Mouse (Mus musculus) heart, embryonic 11.5 days (tissue): ENCODE data around the gene Fut8. TPM values are rescaled to one million over a fixed set of nuclear protein-coding genes. Genes with fewer than 3 reads are reported as not detected.

ENCODE experiments used
- ATAC-seq: fragments of 200-750 bp; cut with Nextera tagmentation; replicated peaks from 2 replicates; pipeline ENCODE4 v1.8.0; 2017; ENCODE audit warnings: moderate library complexity; ENCODE audit not compliant: insufficient number of reproducible peaks, low FRiP score, low TSS enrichment
- H3K27ac ChIP-seq: fragments of 300-500 bp; sonication (generic); 2 replicates; pipeline ENCODE4 v1.5.1; 2014; ENCODE audit warnings: mild to moderate bottlenecking, low read depth, low read length
- H3K27me3 ChIP-seq: fragments of 300-500 bp; sonication (generic); 2 replicates; pipeline ENCODE4 v1.6.1; 2014; ENCODE audit warnings: mild to moderate bottlenecking, low read length, mixed read lengths; ENCODE audit not compliant: control insufficient read depth, insufficient read depth
- H3K36me3 ChIP-seq: fragments of 300-500 bp; sonication (generic); 2 replicates; pipeline ENCODE4 v1.6.1; 2014; ENCODE audit warnings: mild to moderate bottlenecking, low read length, moderate library complexity, mixed read lengths; ENCODE audit not compliant: control insufficient read depth, insufficient read depth
- H3K4me1 ChIP-seq: fragments of 300-500 bp; sonication (generic); 2 replicates; pipeline ENCODE4 v1.6.1; 2014; ENCODE audit warnings: low read length; ENCODE audit not compliant: control insufficient read depth, insufficient read depth
- H3K4me2 ChIP-seq: fragments of 300-500 bp; sonication (generic); 2 replicates; pipeline ENCODE4 v1.6.1; 2014; ENCODE audit warnings: mild to moderate bottlenecking, moderate library complexity
- H3K4me3 ChIP-seq: fragments of 300-500 bp; sonication (generic); 2 replicates; pipeline ENCODE4 v1.5.1; 2014; ENCODE audit warnings: low read depth, low read length
- H3K9ac ChIP-seq: fragments of 300-500 bp; sonication (generic); 2 replicates; pipeline ENCODE4 v1.6.1; 2014; ENCODE audit warnings: mild to moderate bottlenecking, low read depth, low read length, moderate library complexity
- H3K9me3 ChIP-seq: fragments of 300-500 bp; sonication (generic); replicated peaks from 2 replicates; pipeline ENCODE4 v1.6.1; 2016; ENCODE audit warnings: low read length; ENCODE audit not compliant: control insufficient read depth
- WGBS: fragments of 180-500 bp; shearing (Covaris S2); extraction: QIAGEN DNeasy Blood & Tissue Kit; methylation state at CpG from one replicate; pipeline ENCODE4 v1.1.7; 2014; ENCODE audit not compliant: insufficient replicate concordance; 5-methylcytosine and 5-hydroxymethylcytosine counted together
- polyA plus RNA-seq: library from polyadenylated mRNA; unstranded; fragments of >200 nt; fragmentation: Nextera tagmentation; extraction: Ambion mirVana; gene quantifications from 2 replicates; pipeline ENCODE4 v1.2.1, GENCODE M21; 2014

The Fut8 gene
- polyA plus RNA-seq, 1 experiment from 2014 or later = 17.1 TPM

DNA sequence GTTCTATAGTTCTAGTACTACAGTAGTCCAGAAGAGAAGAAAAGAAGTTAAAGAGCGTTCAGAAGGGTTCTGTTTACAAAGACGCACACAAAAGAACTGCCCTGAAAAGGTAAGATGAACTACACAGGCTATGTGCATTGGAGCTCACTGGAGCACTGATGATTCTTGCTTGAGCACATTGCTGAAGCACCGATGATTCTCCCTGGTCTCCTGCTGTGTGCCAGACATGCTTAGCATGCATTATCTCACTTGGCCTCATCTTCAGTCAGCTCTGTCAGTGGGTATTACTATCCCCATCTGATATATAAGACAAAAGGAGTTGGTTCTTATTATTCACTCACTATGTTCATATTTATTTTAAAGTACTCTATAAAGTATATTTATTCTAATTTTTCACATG, 243.9 kb downstream of the Fut8 start:
- H3K4me3 ChIP-seq = no peak overlapping the region
- no peaks in the 10 kb centered on the region for H3K36me3 ChIP-seq
- 84% methylated on average over 3 of the region's 3 CpGs for WGBS
- H3K9me3 ChIP-seq = no peaks in the 10 kb centered on the region
- ATAC-seq = no peak
- H3K27ac ChIP-seq = no peak overlapping the region
- no peak overlapping the region for H3K9ac ChIP-seq
- peaks cover 46% of the 10 kb centered on the region for H3K27me3 ChIP-seq
- peaks cover 7% of the 10 kb centered on the region; the same call in 1 of the 2 replicates for H3K4me1 ChIP-seq
- no peak overlapping the region for H3K4me2 ChIP-seq

DNA sequence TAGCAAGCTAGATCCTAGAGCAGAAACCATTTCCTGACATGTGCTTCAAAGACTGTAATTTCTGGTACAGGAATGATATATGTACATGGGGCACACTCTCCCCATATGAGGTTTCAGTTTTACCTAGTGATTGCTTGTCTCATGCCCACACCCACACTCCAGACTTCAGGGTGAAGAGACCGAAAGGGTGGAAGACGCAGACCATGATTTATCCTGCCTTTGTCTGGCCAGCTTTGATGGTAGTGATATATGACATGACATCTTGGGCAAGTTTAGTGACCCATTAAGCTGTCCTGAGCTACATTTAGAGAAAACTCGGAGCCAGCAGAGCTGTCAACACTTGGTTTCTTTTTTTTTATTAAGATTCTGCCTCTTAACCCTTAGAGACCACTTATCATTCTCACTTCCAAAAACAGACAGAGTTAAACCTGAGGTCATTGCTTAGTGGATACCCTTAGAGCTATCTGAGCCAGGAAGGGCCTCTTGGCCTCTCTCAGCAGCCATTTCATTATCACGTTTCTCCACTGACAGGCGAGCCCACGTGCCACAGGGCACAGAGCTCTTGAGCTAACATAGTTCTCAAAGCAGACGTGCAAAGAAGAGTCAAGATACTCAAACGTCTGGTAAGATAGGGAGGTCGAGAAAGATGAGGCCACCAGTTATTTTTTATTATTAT, 245.4 kb downstream of the Fut8 start:
- Histone ChIP-seq H3K4me3 (no peak overlapping the region), H3K9ac (no peak overlapping the region), H3K27ac (no peak overlapping the region), H3K4me2 (peak overlapping the region; percentile 41), H3K9me3 (no peaks in the 10 kb centered on the region), H3K27me3 (peaks cover 57% of the 10 kb centered on the region), H3K4me1 (peaks cover 7% of the 10 kb centered on the region; the same call in 1 of the 2 replicates), H3K36me3 (no peaks in the 10 kb centered on the region)
- 10% methylated on average over 9 of the region's 9 CpGs for WGBS
- ATAC-seq = peak; percentile 74; the same call in 1 of the 2 replicates

DNA sequence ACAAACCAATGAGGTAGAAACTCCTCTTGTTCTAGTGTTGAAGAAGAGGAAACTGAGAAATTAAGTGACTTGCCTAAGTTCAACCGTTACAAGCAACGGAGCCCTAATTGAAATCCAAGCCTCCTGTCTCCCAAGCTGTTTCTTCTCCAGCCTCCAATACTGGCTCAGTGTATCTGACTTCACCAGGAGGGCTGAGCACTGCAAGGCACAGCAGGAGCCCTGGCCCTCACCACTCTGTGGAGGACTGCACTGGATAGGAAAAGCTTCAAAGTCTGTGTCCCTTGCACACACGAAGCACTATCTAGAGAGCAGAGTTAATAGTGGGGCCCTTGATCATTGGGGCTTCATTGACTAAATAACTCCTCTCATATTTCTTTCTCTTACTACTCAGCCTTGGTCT, 246.8 kb downstream of the Fut8 start:
- Histone ChIP-seq H3K27ac (no peak overlapping the region), H3K4me3 (no peak overlapping the region), H3K4me1 (peaks cover 7% of the 10 kb centered on the region; the same call in 1 of the 2 replicates), H3K9ac (no peak overlapping the region), H3K9me3 (no peaks in the 10 kb centered on the region), H3K36me3 (no peaks in the 10 kb centered on the region), H3K27me3 (peaks cover 63% of the 10 kb centered on the region), H3K4me2 (no peak overlapping the region)
- 73% methylated on average over 3 of the region's 3 CpGs for WGBS
- no peak for ATAC-seq

DNA sequence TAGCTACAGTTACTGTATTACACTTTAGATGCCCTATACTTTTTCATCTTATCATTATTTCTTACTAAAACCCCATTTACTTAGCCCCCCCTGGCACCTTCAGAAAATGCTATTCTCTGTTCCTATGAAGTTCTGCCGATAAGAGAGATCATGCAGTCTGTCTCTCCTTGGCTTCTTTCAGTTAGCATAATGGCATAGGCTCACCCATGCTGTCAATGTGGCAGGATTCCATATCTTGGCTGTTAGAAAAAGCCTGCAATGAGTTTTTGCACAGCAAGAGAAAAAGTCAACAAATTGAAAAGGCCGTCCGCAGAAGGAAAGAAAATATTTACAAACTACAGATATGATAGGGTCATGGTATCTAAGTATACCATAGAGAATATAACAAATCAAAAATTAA, 253.6 kb downstream of the Fut8 start:
- H3K4me1 ChIP-seq = 0 out of 2 replicates have a peak, but pooled peaks cover 2% of the 10 kb centered on the region

DNA sequence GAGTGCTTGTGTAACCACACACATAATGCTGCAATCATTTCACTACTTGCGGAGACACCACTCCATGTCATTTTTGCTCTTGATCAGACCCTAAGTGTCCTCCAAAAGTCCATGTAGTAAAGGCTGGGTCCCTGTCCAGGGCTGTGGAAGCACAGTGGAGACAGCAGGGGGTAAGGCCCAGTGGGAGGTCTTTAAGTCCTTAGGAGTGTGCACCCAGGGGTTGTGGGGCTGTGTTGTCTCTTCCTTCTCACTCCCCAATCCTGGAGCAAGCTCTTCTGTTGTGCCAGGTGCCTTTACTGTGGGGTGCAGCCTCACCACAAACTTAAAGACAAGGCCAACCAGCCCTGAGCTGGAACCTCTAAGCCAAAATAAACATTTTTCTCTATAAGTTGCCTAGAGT, 257.9 kb downstream of the Fut8 start:
- Histone ChIP-seq H3K9ac (no peak overlapping the region), H3K9me3 (no peaks in the 10 kb centered on the region), H3K27me3 (peaks cover 26% of the 10 kb centered on the region), H3K4me2 (no peak overlapping the region), H3K27ac (no peak overlapping the region), H3K36me3 (no peaks in the 10 kb centered on the region), H3K4me3 (no peak overlapping the region), H3K4me1 (0 out of 2 replicates have a peak, but pooled peaks cover 2% of the 10 kb centered on the region)
- no peak for ATAC-seq
- 90% methylated on average over 1 of the region's 1 CpGs for WGBS

More for the DNA sequence above, 253.6 kb downstream of the Fut8 start:
- 79% methylated on average over 3 of the region's 3 CpGs for WGBS
- no peak overlapping the region for H3K4me2 ChIP-seq
- ATAC-seq = no peak
- H3K9ac ChIP-seq = no peak overlapping the region
- no peaks in the 10 kb centered on the region for H3K36me3 ChIP-seq
- H3K4me3 ChIP-seq = no peak overlapping the region
- H3K27me3 ChIP-seq = peaks cover 54% of the 10 kb centered on the region
- H3K27ac ChIP-seq = no peak overlapping the region
- no peaks in the 10 kb centered on the region for H3K9me3 ChIP-seq

DNA sequence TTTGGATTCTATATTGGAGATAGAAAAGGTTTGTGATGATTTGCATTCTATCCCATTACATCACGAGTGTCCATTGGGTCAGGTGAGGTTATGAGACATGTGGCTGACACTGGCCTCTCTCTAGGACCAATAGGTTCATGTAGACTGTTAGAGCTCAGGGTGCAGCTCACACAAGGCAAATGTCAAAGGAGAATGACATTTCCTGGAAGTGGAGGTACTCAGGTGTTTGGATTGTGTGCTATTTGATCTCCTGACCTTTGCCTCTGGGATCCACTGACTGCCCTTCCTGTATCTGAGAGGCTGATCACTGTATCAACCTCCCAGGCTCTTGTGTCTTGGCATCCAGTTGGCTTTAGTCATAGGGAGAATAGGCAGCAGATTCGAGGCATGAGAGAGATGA, 260.2 kb downstream of the Fut8 start:
- Histone ChIP-seq H3K9ac (no peak overlapping the region), H3K4me2 (no peak overlapping the region), H3K9me3 (no peaks in the 10 kb centered on the region), H3K27me3 (peaks cover 23% of the 10 kb centered on the region), H3K27ac (no peak overlapping the region), H3K4me3 (no peak overlapping the region), H3K4me1 (peaks cover 2% of the 10 kb centered on the region; the same call in 1 of the 2 replicates), H3K36me3 (no peaks in the 10 kb centered on the region)
- ATAC-seq = no peak
- 61% methylated on average over 2 of the region's 2 CpGs for WGBS

DNA sequence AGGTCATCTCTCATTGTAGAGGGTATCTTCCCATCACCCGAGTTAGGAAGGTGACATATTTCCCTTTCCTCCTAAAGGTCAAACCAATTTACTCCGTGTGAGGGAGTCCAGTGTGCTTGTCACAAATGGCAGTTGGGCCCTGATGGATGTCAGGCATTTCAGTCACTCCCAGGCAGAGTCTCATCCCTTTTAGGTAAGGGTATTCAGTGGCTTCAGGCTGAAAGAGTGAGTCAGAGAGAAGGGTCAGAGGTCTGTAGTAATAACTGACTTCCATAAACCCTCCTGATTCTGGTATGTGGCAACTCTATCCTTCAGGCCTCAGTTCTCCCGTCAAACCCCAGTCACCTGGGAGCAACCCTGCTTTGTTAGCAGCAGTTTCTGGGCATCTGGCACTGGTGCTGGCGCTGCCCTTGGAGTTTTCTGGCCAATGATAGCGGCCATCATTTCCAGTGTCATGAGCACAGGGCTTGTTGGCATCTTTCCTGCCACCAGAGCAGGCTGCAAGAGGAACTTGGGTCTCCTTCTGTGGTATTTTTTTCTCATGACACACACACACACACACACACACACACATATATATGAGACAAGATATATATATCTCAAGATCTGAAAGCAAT, 262.6 kb downstream of the Fut8 start:
- Histone ChIP-seq H3K27me3 (peaks cover 24% of the 10 kb centered on the region), H3K9me3 (no peaks in the 10 kb centered on the region), H3K4me1 (no peaks in the 10 kb centered on the region; the same call in 1 of the 2 replicates), H3K9ac (no peak overlapping the region), H3K4me2 (no peak overlapping the region), H3K4me3 (no peak overlapping the region), H3K36me3 (no peaks in the 10 kb centered on the region), H3K27ac (no peak overlapping the region)
- no peak for ATAC-seq
- 60% methylated on average over 5 of the region's 5 CpGs for WGBS

DNA sequence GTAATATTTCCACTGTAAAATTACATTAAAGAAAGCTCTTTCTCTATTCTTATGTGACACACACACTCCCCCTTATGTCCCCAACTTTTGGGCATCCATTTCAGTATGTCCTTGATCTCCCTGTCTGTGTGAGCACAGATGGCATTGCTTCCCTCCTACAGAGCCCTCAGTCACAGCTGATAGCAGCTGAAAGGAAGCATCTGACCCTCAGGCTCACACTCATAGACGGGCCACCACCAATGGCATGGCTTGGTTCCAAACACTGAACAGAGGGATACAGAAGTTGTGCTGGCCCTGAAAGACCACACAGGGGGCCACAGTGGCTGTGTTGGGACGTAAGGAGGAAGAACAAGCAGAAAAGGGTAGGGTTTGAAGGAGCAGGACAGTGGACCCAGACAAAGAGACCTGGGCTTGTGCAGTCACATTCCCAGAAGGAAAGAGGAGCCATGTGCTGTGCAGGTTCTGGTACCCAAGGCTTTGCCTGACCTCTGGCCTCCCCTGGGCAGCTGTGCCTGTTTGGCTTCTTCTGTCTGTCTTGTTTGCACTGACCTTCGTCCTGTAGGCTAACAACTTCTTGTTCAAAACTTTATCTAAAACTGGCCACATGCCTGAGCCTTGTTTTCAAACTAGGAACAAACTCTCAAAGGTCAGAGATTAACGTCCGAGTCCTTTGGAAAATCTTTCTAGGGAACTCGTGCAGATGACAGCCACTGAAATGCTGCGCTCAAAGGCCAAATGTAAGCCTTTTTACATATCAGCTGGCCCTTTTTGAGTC, 263.7 kb downstream of the Fut8 start:
- no peak overlapping the region for H3K4me3 ChIP-seq
- H3K9me3 ChIP-seq = no peaks in the 10 kb centered on the region
- no peak overlapping the region for H3K9ac ChIP-seq
- ATAC-seq = no peak
- H3K4me2 ChIP-seq = no peak overlapping the region
- no peak overlapping the region for H3K27ac ChIP-seq
- WGBS = 38% methylated on average over 7 of the region's 7 CpGs
- H3K4me1 ChIP-seq = no peaks in the 10 kb centered on the region; the same call in 1 of the 2 replicates
- H3K36me3 ChIP-seq = no peaks in the 10 kb centered on the region
- H3K27me3 ChIP-seq = peaks cover 23% of the 10 kb centered on the region
